Mouse (Mus musculus) intestine, embryonic 14.5 days (tissue): ENCODE data around the gene Lpgat1. TPM values are rescaled to one million over a fixed set of nuclear protein-coding genes. Genes with fewer than 3 reads are reported as not detected.

ENCODE experiments used
- ATAC-seq: fragments of 200-750 bp; cut with Nextera tagmentation; replicated peaks from 2 replicates; pipeline ENCODE4 v1.8.0; 2017; ENCODE audit warnings: low read depth, moderate number of reproducible peaks, moderate TSS enrichment, moderate library complexity; ENCODE audit not compliant: low FRiP score, low TSS enrichment
- DNase-seq: peaks from one replicate; pipeline ENCODE4 v3.0.0-alpha.2; 2018; ENCODE audit warnings: low spot score
- H3K27ac ChIP-seq: fragments of 300-500 bp; sonication (generic); 2 replicates; pipeline ENCODE4 v1.5.1; 2014; ENCODE audit warnings: low read depth, mild to moderate bottlenecking, control low read depth
- H3K27me3 ChIP-seq: fragments of 300-500 bp; sonication (generic); replicated peaks from 2 replicates; pipeline ENCODE4 v1.6.1; 2014; ENCODE audit warnings: low read length, control low read depth; ENCODE audit not compliant: control insufficient read depth, insufficient read depth
- H3K36me3 ChIP-seq: fragments of 300-500 bp; sonication (generic); 2 replicates; pipeline ENCODE4 v1.6.1; 2014; ENCODE audit warnings: low read length, control low read depth; ENCODE audit not compliant: control insufficient read depth, insufficient read depth
- H3K4me1 ChIP-seq: fragments of 300-500 bp; sonication (generic); replicated peaks from 2 replicates; pipeline ENCODE4 v1.6.1; 2014; ENCODE audit warnings: low read length, control low read depth, mixed read lengths; ENCODE audit not compliant: control insufficient read depth, insufficient read depth
- H3K4me2 ChIP-seq: fragments of 300-500 bp; sonication (generic); 2 replicates; pipeline ENCODE4 v1.6.1; 2014; ENCODE audit warnings: low read length
- H3K4me3 ChIP-seq: fragments of 300-500 bp; sonication (generic); 2 replicates; pipeline ENCODE4 v1.5.1; 2014; ENCODE audit warnings: low read depth, low read length, control low read depth, mixed read lengths
- H3K9ac ChIP-seq: fragments of 300-500 bp; sonication (generic); 2 replicates; pipeline ENCODE4 v1.6.1; 2014; ENCODE audit warnings: mild to moderate bottlenecking, low read length
- H3K9me3 ChIP-seq: fragments of 300-500 bp; sonication (generic); 2 replicates; pipeline ENCODE4 v1.6.1; 2016; ENCODE audit warnings: low read length, control low read depth; ENCODE audit not compliant: control insufficient read depth
- WGBS: fragments of 180-500 bp; shearing (Covaris S2); extraction: QIAGEN DNeasy Blood & Tissue Kit; methylation state at CpG from one replicate; pipeline ENCODE4 v1.1.7; 2014; 5-methylcytosine and 5-hydroxymethylcytosine counted together
- polyA plus RNA-seq: library from polyadenylated mRNA; unstranded; fragments of >200 nt; fragmentation: Nextera tagmentation; extraction: Ambion mirVana; gene quantifications from 2 replicates; pipeline ENCODE4 v1.2.1, GENCODE M21; 2014

Gene Lpgat1
- polyA plus RNA-seq, 1 experiment from 2014 or later, result 22.2 TPM

DNA sequence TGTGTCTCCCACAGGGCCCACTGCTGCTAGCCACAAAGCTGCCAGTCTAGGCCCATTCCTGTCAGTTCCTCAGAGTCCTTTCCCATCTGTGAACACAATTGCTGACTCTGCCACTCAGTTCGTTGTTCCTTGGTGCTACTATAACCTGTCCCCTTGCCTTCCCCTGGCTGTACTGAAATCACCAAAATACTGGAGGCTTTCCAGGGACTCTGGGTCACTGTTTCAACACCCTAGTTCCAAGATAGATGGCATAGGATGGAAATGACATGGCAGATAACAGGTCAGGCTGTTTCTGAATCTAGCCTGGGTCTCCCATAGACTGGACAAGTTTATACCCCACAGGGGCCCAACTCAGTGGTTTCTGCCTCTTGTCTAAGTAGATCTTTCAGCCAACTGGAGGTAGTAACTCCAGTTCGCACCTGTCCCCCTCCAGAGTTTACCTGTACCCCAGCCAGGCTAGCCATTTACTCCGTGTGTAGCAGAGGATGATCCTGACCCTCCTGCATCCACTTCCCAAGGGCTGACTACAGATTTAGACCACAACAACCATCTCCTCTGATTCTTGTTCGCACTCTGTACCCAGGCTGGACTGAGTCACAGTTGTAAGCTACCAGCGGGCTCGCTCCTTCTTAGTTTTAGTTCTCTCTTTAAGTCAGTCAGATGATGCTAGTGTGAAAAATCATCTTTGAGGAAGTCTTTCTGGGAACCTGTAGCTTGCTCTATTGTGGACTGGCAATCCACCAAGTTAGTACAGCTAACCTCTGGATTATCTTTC is 23.1 kb downstream of the Lpgat1 start:
- H3K4me2 ChIP-seq, result no peak overlapping the region
- no peak overlapping the region for H3K4me3 ChIP-seq
- DNase-seq (no peak), ATAC-seq (no peak)
- no peaks in the 10 kb centered on the region for H3K9me3 ChIP-seq
- no peaks in the 10 kb centered on the region for H3K27me3 ChIP-seq
- no peak overlapping the region for H3K9ac ChIP-seq
- H3K4me1 ChIP-seq, result 0 out of 2 replicates have a peak, but pooled peaks cover 6% of the 10 kb centered on the region
- H3K27ac ChIP-seq, result no peak overlapping the region
- 87% methylated on average over 6 of the region's 6 CpGs for WGBS
- H3K36me3 ChIP-seq, result peaks cover 4% of the 10 kb centered on the region; the same call in 1 of the 2 replicates

DNA sequence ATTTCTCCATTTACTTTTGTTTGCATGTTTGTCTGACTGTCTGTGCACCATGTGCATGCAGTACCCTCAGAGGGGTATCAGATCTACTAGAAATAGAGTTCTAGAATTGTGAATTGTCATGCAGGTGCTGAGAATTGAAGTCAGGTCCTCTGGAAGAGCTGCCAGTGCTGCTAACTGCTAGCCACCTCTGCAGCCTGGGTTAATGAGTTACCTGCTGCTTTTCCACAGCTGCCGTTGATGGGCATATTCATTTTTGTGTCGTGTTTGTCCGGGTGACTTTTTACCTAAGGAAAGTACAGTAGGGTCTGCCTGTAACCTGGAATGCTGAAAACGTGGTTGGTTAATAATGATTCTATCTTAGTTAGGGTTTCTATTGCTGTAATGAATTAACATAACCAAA is 24.0 kb downstream of the Lpgat1 start:
- no peak for ATAC-seq
- WGBS, result 69% methylated on average over 4 of the region's 4 CpGs
- no peak overlapping the region for H3K4me3 ChIP-seq
- peaks cover 4% of the 10 kb centered on the region; the same call in 1 of the 2 replicates for H3K36me3 ChIP-seq
- no peaks in the 10 kb centered on the region for H3K27me3 ChIP-seq
- no peaks in the 10 kb centered on the region for H3K9me3 ChIP-seq
- no peak overlapping the region for H3K27ac ChIP-seq
- H3K9ac ChIP-seq, result no peak overlapping the region
- H3K4me1 ChIP-seq, result 0 out of 2 replicates have a peak, but pooled peaks cover 6% of the 10 kb centered on the region
- H3K4me2 ChIP-seq, result no peak overlapping the region
- no peak for DNase-seq

DNA sequence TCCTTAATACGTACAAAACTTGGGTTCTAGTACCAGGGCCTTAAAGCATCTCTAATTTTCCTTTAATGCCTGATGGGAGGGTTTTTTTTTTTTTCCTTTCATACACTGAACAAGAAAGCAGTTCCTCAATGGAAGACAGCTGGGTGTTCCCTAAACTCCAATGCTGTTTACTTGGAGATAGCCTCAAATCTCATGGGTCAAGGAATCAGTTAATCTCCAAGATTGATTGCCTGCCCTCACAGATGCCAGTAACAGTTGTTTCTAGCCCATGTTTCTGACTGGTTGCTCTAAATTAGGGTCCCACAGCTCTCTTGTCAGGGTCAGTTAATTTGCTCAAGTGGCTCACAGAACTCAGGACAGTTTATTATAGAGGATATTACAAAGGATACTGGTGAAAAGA is 30.8 kb downstream of the Lpgat1 start:
- Histone ChIP-seq H3K27me3 (no peaks in the 10 kb centered on the region), H3K9ac (no peak overlapping the region), H3K27ac (no peak overlapping the region), H3K36me3 (peaks cover 12% of the 10 kb centered on the region; the same call in 1 of the 2 replicates), H3K4me2 (no peak overlapping the region), H3K4me1 (no peaks in the 10 kb centered on the region), H3K9me3 (no peaks in the 10 kb centered on the region), H3K4me3 (no peak overlapping the region)
- no peak for DNase-seq
- WGBS, result 40% methylated on average over 1 of the region's 1 CpGs
- no peak for ATAC-seq

DNA sequence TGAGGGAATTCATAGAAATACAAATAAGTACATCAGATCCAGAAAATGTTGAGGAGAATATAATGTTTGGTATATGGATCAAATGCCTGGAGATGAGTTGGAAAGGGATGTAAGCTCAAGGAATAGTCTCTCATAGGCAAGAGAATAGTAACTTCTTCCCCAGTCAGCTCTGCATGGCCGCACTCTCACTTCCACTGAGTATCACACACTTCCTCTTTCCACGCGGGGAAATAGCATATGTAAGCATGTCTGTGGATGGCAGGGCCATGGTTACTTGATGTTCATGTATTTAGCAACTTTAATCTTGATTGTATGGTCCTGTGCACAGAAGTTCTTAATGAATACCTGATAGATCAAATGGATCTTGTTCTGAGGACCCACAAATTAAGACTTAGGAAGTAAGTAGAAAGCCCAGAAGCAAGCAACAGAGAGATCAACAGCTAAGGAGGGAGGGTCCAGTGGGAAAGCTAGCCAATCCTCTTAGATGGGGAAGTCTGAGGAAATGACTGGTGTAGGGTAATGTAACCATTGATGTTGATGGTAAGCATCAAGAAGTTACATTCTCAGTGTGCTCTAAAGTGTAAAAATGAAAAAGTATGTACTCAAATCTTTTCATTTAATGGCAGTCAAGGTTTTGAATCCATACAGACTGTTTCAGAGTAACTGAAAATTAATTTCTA is 39.0 kb downstream of the Lpgat1 start:
- DNase-seq (no peak), ATAC-seq (no peak)
- Histone ChIP-seq H3K4me1 (no peaks in the 10 kb centered on the region), H3K36me3 (peaks cover 42% of the 10 kb centered on the region), H3K27me3 (no peaks in the 10 kb centered on the region), H3K9ac (no peak overlapping the region), H3K27ac (no peak overlapping the region), H3K4me2 (no peak overlapping the region), H3K9me3 (no peaks in the 10 kb centered on the region), H3K4me3 (no peak overlapping the region)
- WGBS, result 90% methylated on average over 3 of the region's 3 CpGs

DNA sequence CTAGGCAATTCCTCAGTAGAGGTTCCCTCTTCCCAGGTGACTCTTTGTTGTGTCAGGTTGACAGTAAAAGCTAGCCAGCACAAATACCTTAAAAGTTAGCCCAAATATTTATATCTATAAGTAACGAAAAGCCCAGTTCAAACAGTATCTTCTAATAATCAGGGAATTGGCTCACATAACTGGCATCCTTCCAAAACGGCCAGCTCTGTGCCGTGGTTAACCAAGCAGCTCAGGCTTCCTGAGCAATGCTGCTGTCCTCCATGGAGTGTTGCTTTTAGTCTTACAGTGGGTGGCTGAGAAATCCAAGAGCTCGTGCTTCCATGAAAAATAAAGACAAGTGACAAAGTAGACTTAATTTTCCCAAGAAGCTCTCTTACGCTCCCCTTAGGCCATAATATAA is 56.5 kb downstream of the Lpgat1 start:
- H3K27me3 ChIP-seq, result no peaks in the 10 kb centered on the region
- no peaks in the 10 kb centered on the region for H3K9me3 ChIP-seq
- no peak for ATAC-seq
- H3K4me2 ChIP-seq, result no peak overlapping the region
- H3K4me1 ChIP-seq, result no peaks in the 10 kb centered on the region
- WGBS, result 63% methylated on average over 5 of the region's 5 CpGs
- no peak overlapping the region for H3K27ac ChIP-seq
- H3K9ac ChIP-seq, result no peak overlapping the region
- DNase-seq, result no peak
- peaks cover 63% of the 10 kb centered on the region for H3K36me3 ChIP-seq
- no peak overlapping the region for H3K4me3 ChIP-seq

DNA sequence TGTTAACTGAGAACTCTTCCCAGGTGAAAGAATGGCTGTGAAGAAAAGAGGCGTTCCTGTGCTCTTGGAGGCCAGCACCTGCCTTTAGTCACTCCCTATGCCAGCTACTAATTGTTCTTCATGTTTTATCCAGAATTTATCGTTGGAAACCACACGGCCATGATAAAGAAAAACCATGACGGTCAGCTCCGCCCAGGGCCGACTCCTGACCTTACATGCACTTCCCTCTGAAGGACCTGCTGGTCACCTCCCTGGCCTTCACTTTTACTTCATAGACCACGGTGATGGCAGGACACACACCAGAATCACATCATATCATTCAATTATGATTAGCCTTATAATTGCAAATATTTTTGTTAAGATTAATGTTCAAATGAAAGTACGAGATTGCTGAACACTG is 57.5 kb downstream of the Lpgat1 start:
- Histone ChIP-seq H3K9me3 (no peaks in the 10 kb centered on the region), H3K9ac (no peak overlapping the region), H3K27me3 (no peaks in the 10 kb centered on the region), H3K4me3 (no peak overlapping the region), H3K4me2 (no peak overlapping the region), H3K27ac (no peak overlapping the region), H3K36me3 (peaks cover 73% of the 10 kb centered on the region), H3K4me1 (no peaks in the 10 kb centered on the region)
- ATAC-seq (no peak), DNase-seq (no peak)
- 89% methylated on average over 8 of the region's 8 CpGs for WGBS

DNA sequence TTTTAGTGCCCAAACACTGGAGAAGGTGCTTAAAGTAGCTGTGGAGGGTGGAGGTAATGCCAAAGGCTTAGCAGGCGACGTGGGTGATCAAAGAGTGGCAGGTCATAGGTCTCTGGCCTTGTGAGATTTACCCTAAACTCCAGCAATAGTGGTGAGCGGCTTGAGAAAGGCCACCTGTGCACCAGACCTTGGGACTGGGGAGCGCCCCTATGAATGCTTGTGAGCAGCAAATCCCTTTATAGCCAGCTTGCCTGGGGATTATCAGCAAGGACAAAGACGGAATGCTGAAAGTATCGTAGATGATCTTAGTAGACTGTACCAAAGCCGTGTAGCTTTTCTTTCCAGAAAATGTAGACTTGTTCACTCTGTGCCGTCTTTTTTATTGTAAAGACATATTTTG is 59.9 kb downstream of the Lpgat1 start:
- WGBS, result 64% methylated on average over 8 of the region's 8 CpGs
- Histone ChIP-seq H3K9me3 (no peaks in the 10 kb centered on the region), H3K27ac (no peak overlapping the region), H3K36me3 (peaks cover 78% of the 10 kb centered on the region), H3K4me1 (no peaks in the 10 kb centered on the region), H3K27me3 (no peaks in the 10 kb centered on the region), H3K9ac (no peak overlapping the region), H3K4me2 (no peak overlapping the region), H3K4me3 (no peak overlapping the region)
- ATAC-seq, result no peak
- DNase-seq, result no peak

DNA sequence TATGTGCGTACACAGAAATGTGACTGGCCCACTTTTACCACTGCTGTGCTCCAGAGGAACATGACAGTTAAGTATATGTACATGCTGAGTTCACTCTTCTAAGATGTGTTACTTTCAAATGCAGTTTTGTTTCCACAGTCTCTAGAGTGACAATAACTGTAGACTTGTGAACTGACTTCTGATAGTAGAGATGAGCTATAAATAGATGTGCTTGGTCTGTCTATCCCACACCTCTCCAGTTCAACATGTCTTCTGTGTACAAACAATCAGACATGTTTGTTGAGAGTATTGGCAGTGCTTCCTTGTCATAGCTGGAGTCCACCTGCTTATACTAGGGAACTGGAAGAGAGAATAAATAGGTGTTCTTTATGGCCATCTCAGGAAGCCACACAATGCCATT is 62.8 kb downstream of the Lpgat1 start:
- peaks cover 54% of the 10 kb centered on the region for H3K36me3 ChIP-seq
- H3K9ac ChIP-seq, result no peak overlapping the region
- no peaks in the 10 kb centered on the region for H3K27me3 ChIP-seq
- no peaks in the 10 kb centered on the region for H3K9me3 ChIP-seq
- H3K27ac ChIP-seq, result no peak overlapping the region
- H3K4me2 ChIP-seq, result no peak overlapping the region
- ATAC-seq, result no peak
- WGBS, result 100% methylated on average over 1 of the region's 1 CpGs
- H3K4me1 ChIP-seq, result no peaks in the 10 kb centered on the region
- DNase-seq, result no peak
- H3K4me3 ChIP-seq, result no peak overlapping the region
